Mouse (Mus musculus) thymus, postnatal 14 days (tissue): ENCODE measurements around the gene Cyp4f14.
"Not testable (repeated sequence)": the region's sequence is repeated elsewhere in the genome, so short reads cannot be mapped to it uniquely, and the experiment has no call there.

Experiments used
- DNase-seq: peaks from one replicate; pipeline ENCODE4 v3.0.0; 2021

The Cyp4f14 gene

GRCm38 (mm10) chr17:32891239-32892180 is 25.6 kb downstream of the Cyp4f14 start, which contains the start of gene Zfp870:
Gene Zfp870 (minus strand): TSS chr17:32891642.
- peak; percentile 89 for DNase-seq

GRCm38 (mm10) chr17:32890852-32891238 is 26.3 kb downstream of the Cyp4f14 start:
- DNase-seq = no peak

- DNase-seq = no peak
Measured at GRCm38 (mm10) chr17:32889611-32890010, 27.5 kb downstream of the Cyp4f14 start.

- no peak for DNase-seq
Measured at GRCm38 (mm10) chr17:32880320-32881218, 36.6 kb downstream of the Cyp4f14 start.

- no peak for DNase-seq
Measured at GRCm38 (mm10) chr17:32878773-32879172, 38.4 kb downstream of the Cyp4f14 start.

GRCm38 (mm10) chr17:32877471-32878171 is 39.5 kb downstream of the Cyp4f14 start:
- DNase-seq = no peak

GRCm38 (mm10) chr17:32872696-32873095 is 44.4 kb downstream of the Cyp4f14 start:
- no peak for DNase-seq

DNA sequence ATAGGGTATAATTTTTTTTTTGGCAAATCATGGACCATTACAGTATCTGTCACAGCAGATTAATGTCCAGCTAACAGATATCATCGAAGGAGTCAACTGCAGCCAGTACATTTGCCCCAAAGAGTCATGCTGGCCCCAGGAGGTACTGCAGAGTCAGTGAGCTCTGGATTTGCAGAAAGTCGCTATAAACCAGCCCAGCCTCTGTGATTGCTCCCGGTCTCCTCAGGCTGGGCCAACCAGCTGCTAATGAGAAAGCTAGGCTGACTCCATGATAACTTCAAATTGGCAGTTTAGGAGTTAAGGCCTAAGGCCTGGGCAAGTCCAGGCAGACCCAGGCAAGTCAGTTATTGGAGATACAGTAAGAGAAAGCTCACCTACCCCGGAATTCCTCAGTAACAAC is 45.1 kb downstream of the Cyp4f14 start:
- no peak for DNase-seq

DNA sequence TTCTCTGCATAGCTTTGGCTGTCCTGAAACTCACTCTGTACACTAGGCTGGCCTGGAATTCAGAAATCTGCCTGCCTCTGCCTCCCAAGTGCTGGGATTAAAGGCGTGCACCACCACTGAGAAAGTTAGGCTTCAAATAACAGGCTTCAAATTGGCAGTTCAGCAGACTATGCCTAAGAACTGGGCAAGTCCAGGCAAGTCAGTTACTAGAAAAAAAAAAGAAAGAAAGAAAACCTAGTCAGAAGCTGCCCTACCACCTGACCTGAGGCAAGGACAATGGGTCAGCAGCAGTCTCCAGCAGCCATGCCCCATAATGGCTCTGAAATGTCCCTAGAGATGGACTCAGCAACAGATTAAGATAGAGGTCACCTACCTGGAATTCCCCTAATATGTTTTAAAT is 45.7 kb downstream of the Cyp4f14 start:
- DNase-seq = no peak

GRCm38 (mm10) chr17:32867266-32867665 is 49.9 kb downstream of the Cyp4f14 start:
- not testable (repeated sequence) for DNase-seq

GRCm38 (mm10) chr17:32856713-32857112 is 60.4 kb downstream of the Cyp4f14 start:
- DNase-seq = not testable (repeated sequence)
